Mouse (Mus musculus) retina, postnatal 7 days (tissue): Measurements from ENCODE around the gene Slc8a1.

ENCODE experiments used
- DNase-seq: peaks from one replicate; pipeline ENCODE4 v3.0.0-alpha.2; 2012; ENCODE audit warnings: low read depth, low spot score

The Slc8a1 gene

DNA sequence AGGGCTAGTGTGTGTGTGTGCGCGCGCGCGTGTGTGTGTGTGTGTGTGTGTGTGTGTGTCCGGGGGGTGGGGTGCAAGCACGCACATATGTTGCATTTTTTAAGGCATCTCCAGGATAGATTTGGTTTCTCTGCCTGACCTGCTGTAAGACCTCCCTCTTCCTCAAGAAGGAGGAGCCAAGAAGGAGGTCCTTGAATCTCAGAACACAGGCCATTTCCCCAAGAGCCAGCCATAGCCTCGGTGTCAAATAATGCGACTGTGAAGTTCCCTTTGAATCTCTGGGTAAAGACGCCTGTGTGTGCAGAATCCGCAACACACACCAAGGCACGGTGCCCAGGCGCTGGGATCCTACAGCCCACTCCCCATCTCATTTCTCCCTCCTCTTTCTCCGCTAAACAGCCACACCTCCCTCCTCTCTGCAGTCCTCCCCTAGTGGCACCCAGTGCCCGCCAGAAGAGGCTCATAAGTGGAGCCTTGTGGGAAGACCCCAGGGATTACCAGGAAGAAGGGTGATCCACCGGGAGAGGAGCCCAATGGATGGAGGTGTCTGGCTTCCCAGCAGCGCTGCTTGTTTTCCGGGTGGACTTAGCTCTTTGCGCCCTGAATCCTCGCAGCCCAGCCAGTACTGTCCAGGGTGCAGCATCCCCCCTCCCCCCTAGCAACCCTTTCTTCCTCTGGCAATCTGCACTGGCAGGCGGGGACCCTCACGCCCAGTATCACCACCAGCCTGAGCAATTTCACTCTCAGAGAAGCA lies 68.9 kb downstream of the Slc8a1 start:
- DNase-seq = no peak

DNA sequence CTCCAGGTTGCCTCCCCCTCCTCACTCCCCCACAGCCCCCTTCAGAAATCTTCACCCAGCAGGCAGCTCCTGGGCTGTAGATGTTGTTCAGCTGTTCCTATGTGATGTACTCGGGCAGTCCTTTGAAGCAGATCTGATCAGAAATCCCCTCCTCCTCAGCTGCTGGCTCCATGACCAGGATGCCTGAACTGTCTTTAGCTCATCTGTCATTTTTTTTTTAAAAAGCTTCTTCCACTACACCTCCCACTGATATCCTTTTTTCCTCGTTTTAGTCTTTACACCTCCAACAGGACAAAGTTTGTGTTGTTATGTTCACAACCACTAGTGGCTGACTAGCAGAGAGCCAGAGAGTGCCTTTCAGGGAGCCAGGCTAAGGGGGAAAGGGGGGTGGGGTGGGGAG lies 69.7 kb downstream of the Slc8a1 start:
- no peak for DNase-seq

DNA sequence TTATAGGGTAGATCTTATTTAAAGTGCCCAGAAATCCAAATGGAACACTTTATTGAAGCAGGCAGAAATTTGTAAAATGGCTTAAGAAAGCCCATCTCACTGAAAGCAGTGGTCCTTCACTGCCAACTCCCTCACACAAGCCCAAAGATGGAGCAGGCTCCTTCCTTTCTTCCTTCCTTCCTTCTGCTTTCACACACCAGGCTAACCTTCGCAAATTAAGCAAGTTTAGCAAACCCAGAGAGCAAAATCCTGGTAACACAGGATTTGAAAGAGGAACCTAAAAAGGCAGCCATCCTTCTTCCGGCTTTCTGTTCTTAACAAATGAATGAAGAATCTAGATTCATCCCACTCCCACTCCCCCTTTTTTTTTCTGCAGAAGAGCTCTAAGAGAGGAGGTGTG lies 70.2 kb downstream of the Slc8a1 start:
- DNase-seq = no peak

DNA sequence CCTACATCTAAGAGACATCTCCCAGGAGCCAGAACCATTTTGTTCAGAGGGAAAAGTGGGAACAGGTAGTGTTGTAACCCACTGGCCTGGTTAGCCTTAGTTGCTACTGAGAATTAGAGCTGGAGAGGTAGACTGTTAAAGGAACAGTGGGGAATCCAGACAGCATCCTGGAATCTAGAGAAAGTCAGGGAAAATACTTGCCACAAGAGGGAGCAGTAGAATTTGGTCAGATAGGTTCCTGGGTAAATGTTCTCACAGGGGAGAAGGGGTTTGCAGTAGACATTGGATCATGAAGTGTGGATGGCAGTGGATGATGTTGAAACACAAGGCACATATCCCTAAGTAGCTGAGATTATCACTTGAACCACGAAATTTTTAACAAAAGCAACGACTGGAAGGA lies 71.6 kb downstream of the Slc8a1 start:
- DNase-seq = no peak

DNA sequence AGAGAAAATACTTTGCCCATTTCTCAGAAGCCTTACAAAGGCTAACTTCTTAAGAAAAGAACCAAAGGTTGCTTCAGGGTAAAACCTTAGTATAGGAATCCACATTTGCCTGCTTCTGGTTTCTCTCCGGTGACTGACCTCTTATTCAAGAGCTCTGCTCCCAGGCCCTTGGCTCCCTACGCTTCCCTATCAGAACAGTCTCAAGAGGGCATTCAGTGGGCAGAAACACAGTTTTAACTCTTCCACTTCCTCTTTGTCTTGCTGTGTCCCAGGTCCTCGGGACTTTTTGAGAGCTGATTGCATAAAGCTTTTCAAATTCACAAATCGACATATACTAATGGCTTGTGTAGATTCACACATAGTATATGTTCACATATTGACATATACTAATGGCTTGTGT lies 73.3 kb downstream of the Slc8a1 start:
- DNase-seq = no peak

DNA sequence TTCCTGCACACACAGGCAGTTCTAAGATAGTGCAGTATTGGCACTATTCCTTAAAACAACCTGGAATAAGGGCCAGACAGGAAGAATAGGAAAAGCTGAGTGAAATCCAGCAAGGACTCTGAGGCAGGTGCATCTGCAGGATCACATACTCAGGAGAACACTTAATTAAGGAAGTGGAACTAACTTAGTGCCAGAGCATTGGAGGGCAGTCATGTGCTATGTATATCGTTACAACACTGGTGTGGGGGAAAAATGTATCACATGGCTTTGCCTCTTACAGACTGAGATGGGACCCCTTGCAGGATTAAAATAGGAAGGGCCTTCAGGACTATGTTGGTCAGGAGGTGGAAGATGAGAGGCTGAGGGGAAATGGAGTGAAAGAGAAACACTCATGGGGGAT lies 80.3 kb downstream of the Slc8a1 start:
- DNase-seq = no peak

DNA sequence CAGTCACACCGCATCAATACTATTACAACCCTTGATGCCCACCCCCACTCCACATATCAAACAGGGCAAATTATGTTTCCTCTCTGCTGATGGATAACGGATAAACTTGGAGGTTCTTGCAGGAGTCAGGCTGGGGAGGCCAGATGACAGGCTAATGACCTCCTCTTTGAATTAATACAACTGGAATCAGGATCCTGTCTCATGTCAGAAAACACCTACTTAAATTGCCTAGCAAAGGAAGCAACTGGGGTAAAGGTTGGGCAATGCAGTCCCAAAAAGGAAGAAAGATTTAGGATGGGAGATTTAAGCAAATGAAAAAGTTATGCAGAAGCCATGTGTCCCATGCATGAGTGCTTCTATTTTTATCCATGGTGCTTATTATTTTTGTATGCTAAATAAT lies 83.6 kb downstream of the Slc8a1 start:
- no peak for DNase-seq

DNA sequence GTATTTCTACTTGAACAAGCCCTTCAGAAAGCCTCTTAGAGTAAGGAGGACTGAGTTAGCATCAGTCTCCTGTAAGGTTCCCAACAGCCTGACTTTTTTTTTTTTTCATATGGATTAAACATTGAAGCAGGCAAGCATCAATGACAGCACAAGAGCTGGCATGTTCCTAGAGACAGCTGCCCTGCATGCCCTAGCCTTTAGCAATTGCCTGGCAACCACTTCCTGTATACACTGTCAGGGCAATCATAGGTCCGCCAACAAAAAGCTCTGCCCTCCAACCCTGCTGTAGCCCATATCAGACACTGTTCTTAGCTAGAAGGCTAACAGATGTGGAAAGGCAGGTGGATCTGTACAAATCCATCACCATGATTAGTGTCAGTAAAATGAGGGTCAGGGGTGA lies 85.2 kb downstream of the Slc8a1 start:
- no peak for DNase-seq

DNA sequence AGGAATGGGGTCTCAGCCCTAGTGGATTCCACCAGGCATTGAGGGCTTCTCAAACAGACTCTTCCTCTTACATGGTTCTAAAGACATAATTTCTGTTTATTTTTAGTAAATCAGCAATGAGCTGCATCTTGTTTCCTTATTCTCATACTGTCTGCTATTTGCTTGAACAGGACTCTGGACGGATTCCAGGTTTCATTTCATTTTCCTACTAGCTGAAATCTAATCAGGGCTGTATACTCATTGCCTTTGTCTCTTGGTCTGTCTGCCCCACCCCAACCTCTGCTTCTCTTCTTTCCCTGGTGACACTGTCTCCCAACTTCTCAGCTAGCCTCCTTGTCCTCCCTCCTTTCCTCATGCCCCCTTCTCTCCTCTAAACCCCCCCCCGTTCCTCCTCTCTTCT lies 101.4 kb downstream of the Slc8a1 start:
- no peak for DNase-seq

DNA sequence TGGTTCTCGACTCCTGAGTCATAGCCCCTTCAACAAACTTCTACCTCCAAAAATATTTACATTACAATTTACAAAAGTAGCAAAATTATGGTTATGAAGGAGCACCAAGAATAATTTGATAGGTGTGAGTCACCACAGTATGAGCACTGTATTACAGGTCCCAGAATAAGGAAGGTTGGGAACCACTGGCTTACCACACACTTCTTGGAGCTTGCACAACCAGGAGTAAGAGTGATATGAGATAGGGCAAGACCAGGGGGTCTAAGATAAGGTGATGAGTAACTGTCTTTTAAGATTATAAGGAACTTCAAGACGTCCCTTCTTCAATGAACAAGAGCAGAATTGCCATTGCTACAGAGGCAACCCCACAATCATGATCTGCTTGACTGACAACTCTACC lies 107.7 kb downstream of the Slc8a1 start:
- DNase-seq = no peak

DNA sequence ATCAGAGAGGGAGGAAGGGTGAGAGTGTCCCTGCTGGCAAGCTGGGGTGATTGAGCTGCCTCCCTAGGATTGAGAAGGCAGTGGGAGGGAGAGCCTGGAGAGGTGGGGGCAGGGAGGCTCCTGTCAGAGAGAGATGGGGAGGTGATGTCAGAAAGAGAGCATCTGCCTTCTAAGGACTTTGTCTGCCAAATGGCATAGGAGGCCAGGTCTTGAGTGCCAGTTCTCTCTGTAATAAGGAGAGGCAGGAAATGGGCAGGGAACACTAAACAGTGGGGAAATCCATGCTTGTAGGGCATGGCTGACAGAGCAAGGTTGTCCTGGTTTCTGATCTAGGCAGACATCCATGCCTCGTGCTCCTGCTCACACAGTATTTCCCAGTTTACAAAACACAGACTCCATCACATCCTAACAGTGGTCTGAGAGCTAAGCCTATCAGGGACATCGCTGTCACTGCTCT lies 117.0 kb downstream of the Slc8a1 start:
- DNase-seq = no peak

DNA sequence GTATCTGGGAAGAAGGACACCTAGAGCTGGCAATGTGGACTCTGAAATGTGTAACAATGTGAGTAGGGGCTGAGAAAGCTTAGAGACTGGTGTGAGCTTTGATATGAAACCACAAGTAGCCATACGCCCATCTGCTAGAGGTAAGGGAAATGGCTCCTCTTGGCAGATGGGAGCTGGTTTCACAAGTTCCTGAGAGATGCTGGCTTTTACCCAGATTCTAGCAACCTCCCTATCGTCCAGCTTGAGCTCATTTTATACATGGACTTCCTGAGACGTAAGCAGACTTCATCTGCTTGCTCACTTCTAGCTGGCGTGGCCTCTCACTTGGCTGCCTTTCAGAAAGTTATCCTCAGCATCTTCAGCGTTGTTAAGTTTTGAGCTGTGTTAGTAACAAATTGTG lies 119.7 kb downstream of the Slc8a1 start:
- no peak for DNase-seq

DNA sequence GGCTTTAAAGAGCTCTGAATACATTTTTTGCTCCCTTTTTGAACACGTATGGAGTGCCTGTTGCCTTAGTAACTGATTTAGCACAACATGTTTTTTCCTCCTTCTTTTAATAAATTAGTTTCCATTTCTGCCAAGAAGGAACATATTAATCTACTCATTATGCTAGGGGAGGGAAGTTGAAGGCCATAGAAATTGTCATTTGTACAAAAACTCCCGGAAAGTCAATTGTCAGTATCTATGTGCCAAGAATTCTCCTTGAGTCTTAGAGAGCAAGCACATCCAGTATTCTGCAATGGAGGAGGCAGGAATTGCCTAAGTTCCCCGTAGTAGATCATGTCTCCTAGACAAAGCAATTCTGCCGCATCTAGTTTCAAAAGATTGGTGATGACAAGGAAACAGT lies 121.9 kb downstream of the Slc8a1 start:
- DNase-seq = no peak

DNA sequence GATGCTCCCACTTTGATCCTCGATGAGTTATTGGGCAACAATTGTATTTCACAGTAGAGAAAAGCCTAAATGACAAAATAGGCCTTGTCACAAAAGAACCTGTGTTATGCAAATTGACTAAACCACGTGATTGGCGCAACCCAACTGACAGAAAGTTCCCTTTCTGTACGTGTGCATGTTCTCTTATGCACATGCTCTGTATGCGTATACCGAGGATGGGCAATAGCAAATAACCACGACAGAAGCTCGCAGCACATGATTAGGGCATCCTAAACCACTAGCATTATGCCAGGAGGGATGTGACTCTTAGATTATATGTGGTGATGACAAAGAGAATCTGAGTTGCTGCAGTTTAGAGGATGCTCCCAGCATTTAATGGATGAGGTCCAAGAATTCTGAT lies 122.8 kb downstream of the Slc8a1 start:
- no peak for DNase-seq

DNA sequence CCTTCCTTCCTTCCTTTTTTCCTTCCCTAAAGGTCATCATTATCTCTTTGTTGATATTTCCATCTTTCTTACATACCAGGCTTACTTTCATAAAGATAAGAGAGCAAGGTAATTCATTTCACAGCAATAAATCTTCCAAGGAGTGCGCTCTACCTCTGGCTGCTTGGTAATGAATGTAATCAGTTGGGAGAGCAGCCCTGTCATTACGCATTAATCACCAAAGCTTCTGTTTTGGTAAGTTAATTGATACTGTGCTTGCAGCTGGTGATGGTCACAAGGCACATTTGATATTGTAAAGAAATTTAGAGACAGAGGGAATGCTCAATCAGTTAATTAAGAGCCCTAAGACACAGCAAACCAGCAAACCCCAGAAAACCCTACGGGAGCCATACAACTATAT lies 130.7 kb downstream of the Slc8a1 start:
- no peak for DNase-seq

DNA sequence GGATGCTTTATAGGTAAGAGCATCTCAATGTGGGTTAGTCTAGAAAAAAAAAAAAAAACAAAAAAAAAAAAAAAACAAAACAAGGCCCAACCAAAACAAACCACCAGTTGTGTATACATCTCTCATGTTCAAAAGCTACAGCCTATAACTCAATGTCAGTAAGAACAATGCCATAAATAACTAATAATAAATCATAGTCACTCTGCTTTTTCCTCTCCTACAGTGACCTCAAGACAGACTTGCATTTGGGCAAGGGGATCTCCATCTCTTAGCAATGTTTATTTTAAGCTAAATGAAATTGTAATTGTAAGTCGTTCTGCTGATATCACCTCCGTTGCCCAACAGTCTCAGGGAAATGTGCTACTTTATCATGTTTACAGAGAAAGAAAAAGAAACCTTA lies 132.1 kb downstream of the Slc8a1 start:
- no peak for DNase-seq

DNA sequence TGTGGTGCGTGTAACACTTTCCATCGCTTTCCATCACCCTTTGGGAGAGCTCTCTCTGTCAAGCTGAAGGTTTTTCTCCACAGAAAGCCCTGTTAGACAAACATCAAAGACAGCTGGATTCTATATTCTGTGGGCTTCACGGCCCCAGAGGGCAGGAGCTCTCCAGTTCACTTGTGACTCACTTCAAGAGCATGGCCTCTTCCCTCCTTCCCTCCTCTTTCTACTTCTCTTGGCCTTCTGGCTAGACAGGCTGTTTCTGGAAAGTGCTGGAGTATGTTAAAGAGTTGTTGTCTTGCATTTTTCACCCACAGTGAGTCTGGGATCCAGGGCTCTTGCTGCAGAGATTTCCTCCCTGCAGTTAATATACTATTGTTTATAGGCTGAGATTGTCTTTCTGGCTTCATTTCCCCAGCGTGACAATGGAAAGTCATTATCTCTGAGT lies 132.9 kb downstream of the Slc8a1 start:
- DNase-seq = no peak

DNA sequence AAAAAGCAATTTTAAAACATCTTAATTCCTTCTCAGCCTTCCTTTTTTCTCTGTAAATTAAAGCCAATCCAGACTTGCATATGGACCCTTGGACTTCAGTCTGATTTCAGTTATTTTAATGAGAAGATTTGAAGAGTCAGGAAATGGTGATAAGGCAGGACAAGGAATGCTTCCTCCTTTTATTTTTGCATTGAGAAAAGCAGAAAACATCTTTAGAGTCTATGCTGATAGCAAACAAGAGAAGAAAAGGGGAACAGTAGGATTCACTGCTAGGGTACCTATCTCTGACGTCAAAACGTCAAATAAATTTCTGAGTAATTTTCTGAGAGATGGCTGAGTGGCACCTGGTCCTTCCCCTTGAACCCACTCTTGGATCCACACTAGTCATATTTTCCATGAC lies 139.1 kb downstream of the Slc8a1 start:
- no peak for DNase-seq

DNA sequence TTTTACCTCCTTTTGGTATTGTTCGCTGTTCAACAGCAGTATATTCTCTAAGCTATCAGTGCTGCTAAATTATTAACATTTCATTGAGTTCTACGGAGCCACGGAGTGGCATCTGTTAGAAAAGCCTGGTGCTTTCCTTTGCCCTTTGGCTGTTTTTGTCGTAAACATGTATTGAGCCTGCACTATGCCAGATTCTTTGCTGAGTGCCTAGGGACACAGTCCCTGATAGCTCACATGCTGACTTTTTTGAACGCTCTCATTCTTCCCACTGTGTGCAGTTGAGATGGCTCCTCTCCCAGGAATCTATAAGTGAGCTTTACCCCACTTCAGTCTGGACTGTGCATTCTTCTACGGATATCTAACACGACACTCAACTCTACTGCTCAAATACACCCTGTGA lies 148.4 kb downstream of the Slc8a1 start:
- no peak for DNase-seq

DNA sequence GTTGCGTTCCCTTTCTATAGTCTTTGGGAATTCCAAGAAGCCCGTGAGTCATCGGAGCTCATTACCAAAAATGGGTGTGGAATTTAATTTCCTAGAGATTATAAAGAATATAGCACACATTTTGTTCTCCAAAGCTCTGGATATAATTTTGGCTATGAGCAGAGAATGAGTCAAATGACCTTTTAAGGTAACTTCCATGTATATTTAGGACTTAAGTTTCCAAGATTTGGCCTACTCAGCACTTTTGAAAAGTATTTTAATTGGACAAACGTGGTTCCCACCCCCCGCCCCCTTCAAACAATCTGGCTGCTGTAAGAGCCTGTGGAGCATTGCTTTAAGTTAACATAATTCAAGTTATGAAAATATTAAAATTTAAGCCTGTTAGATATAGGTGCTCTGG lies 151.4 kb downstream of the Slc8a1 start:
- no peak for DNase-seq

DNA sequence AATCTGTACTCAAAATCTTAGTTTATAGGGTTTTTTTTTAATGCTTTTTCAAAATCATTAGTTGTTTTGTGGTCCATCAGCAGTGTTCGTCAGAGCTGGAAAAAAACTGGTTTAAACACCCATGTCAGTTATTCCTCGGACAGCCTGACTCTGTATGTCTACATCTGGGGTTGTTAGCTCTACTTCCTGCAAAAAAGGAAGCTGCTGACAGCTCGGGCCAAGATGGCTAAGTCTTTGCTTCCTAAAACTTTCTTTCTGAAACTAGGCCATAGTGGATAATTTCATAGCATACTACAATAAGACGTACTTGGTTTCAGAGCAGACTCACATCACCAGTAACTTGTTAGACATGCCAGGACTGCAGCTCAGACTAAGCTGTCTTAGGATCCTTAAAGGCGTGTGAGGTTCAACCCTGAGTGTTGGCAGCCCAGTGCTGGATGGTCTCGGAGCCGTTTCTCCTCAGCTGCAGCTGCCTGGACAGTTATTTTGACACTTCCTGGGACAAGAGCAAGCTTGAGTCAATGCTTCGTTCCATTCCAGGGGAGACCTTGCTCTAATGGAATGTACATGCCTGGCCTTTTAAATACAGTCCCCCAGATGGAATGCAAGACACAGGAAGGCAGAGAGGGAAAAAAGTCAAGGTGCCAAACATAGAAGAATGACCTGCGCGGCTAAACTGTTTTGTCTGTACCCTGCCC lies 158.3 kb downstream of the Slc8a1 start:
- DNase-seq = no peak

DNA sequence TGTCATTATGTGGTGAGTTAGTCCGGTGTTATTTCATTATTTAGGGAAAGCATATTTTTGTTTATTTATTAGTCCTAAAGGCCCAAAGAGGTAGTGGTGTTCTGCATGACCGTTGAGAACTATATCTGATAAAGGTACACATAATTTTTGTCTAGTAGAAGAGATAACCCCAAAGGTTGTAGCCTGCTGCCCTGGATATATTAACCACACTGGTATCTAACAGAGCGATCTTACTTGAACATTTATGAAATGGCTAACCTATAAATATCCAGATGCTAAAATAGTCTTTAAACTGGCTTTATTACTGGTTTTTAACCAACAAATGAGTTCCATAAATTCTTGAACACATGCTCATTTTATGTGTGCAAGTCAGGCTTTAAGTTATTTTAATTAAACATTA lies 161.3 kb downstream of the Slc8a1 start:
- DNase-seq = no peak

DNA sequence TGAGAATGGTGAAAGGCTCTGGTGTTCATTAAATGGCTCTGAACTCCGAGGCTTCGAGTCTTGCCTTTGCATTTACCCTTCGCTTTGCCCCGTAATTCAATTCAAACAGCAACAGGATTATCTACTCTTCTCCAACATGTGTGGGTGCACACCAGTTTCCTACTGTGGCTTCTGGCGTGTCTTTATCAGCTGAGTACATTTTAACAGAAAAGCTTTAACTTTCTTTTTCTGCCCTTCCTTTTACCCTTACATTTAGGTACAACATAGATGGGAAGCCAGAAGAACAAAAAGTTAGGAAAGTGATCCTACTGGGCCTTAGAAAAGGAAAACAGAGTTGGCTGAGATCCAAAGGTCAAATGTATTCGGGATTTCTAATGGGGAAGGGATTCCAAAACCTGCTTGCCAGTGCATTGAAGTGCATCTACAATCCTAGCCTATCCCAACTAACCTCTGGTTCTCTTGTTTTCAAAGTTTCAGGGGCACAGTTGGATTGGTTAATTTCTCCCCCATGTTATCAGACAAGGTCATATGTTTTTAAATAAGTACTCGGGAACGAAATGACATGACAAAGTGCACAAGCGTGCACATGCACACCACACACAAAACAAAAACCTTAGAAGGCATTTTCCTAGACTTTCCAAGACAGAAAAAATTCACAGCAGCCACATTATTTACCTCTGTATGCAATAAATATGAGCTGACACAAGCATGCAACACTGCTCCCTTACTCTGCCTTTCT lies 172.4 kb downstream of the Slc8a1 start:
- no peak for DNase-seq
